Mouse (Mus musculus): Measurements from ENCODE around the gene Arhgap15.

Arhgap15 gene

GRCm38 (mm10) chr2:44029035-44029715 is 280.6 kb downstream of the Arhgap15 start:
- DNase-seq (ENCODE audit: low spot score in 2 of 2) = no peak

GRCm38 (mm10) chr2:44029865-44030264 is 281.2 kb downstream of the Arhgap15 start:
- DNase-seq (ENCODE audit: low spot score in 2 of 2) = no peak

- DNase-seq (ENCODE audit: low spot score in 2 of 2) = no peak
These were observed 291.0 kb downstream of the Arhgap15 start for GRCm38 (mm10) chr2:44039522-44040203.

- no peak for DNase-seq (ENCODE audit: low spot score in 2 of 2)
These were observed 295.5 kb downstream of the Arhgap15 start for GRCm38 (mm10) chr2:44044088-44044487.

GRCm38 (mm10) chr2:44044634-44045033 is 296.0 kb downstream of the Arhgap15 start:
- no peak for DNase-seq (ENCODE audit: low spot score in 2 of 2)

- DNase-seq (ENCODE audit: low spot score in 2 of 2) = no peak
These were observed 296.6 kb downstream of the Arhgap15 start for GRCm38 (mm10) chr2:44045231-44045630.

GRCm38 (mm10) chr2:44060306-44060705 is 311.7 kb downstream of the Arhgap15 start:
- DNase-seq (ENCODE audit: low spot score in 2 of 2) = no peak

- DNase-seq (ENCODE audit: low spot score in 2 of 2) = peak; percentile 31 to 49
These were observed 312.1 kb downstream of the Arhgap15 start for GRCm38 (mm10) chr2:44060716-44061115.

- DNase-seq (ENCODE audit: low spot score in 2 of 2) = no peak
These were observed 316.4 kb downstream of the Arhgap15 start for GRCm38 (mm10) chr2:44065067-44065466.

- DNase-seq (ENCODE audit: low spot score in 2 of 2) = no peak
These were observed 319.7 kb downstream of the Arhgap15 start for GRCm38 (mm10) chr2:44068151-44068840.

GRCm38 (mm10) chr2:44068906-44069305 is 320.3 kb downstream of the Arhgap15 start:
- DNase-seq (ENCODE audit: low spot score in 2 of 2) = no peak

- DNase-seq (ENCODE audit: low spot score in 2 of 2) = no peak
These were observed 327.9 kb downstream of the Arhgap15 start for GRCm38 (mm10) chr2:44076570-44076969.

- no peak for DNase-seq (ENCODE audit: low spot score in 2 of 2)
These were observed 331.9 kb downstream of the Arhgap15 start for GRCm38 (mm10) chr2:44080530-44080929.

- no peak for DNase-seq (ENCODE audit: low spot score in 2 of 2)
These were observed 332.6 kb downstream of the Arhgap15 start for GRCm38 (mm10) chr2:44081241-44081640.

GRCm38 (mm10) chr2:44084471-44084870 is 335.8 kb downstream of the Arhgap15 start:
- no peak for DNase-seq (ENCODE audit: low spot score in 2 of 2)

- no peak for DNase-seq (ENCODE audit: low spot score in 2 of 2)
These were observed 337.9 kb downstream of the Arhgap15 start for GRCm38 (mm10) chr2:44086403-44087056.

- DNase-seq (ENCODE audit: low spot score in 2 of 2) = no peak
These were observed 349.9 kb downstream of the Arhgap15 start for GRCm38 (mm10) chr2:44098552-44098951.

- DNase-seq (ENCODE audit: low spot score in 2 of 2) = no peak
These were observed 353.7 kb downstream of the Arhgap15 start for GRCm38 (mm10) chr2:44102351-44102750.

GRCm38 (mm10) chr2:44103321-44103720 is 354.7 kb downstream of the Arhgap15 start:
- no peak for DNase-seq (ENCODE audit: low spot score in 2 of 2)

- no peak for DNase-seq (ENCODE audit: low spot score in 2 of 2)
These were observed 355.1 kb downstream of the Arhgap15 start for GRCm38 (mm10) chr2:44103742-44104141.

- DNase-seq (ENCODE audit: low spot score in 2 of 2) = no peak
These were observed 355.9 kb downstream of the Arhgap15 start for GRCm38 (mm10) chr2:44104282-44105197.
